Mouse (Mus musculus) CD8-positive naive resting alpha-beta T cell, adult 57 days (primary cell): Measurements from ENCODE around the gene Gsdme. TPM values are rescaled to one million over a fixed set of nuclear protein-coding genes. Genes with fewer than 3 reads are reported as not detected.

Source experiments
- total RNA-seq: library from RNA; stranded (reverse); gene quantifications from one replicate; pipeline ENCODE4 v1.2.4, GENCODE M21; 2023

Gsdme gene
- total RNA-seq, result 0.95 TPM

GRCm38 (mm10) chr6:50263670-50264069 lies at the start of gene Gsdme:
Gene Gsdme, minus strand, starts transcription at chr6:50263862.

Other genes with a start within 250 kb of the Gsdme start
- gene Mpp6, start 153.6 kb downstream of the Gsdme start, total RNA-seq, result 25.0 TPM
- 1.4 TPM for gene Osbpl3, start 192.3 kb upstream of the Gsdme start, total RNA-seq